Mouse (Mus musculus): Measurements from ENCODE around the gene Smim13.
A peak's percentile ranks its signal among the peaks of the same experiment; 100 is the strongest.
"Not testable (repeated sequence)": the region's sequence is repeated elsewhere in the genome, so short reads cannot be mapped to it uniquely, and the experiment has no call there.

Gene Smim13

GRCm38 (mm10) chr13:41249538-41250317 lies at the start of gene Smim13:
Gene Smim13, plus strand, starts transcription at chr13:41249844.
- peak; percentile 93 for DNase-seq (ENCODE audit: low spot score)

- DNase-seq (ENCODE audit: low spot score), result no peak
Observed at GRCm38 (mm10) chr13:41200861-41201260, 48.8 kb upstream of the Smim13 start.

- DNase-seq (ENCODE audit: low spot score), result no peak
Observed at GRCm38 (mm10) chr13:41203289-41203688, 46.4 kb upstream of the Smim13 start.

- no peak for DNase-seq (ENCODE audit: low spot score)
Observed at GRCm38 (mm10) chr13:41203691-41204090, 46.0 kb upstream of the Smim13 start.

GRCm38 (mm10) chr13:41205568-41205967 lies 44.1 kb upstream of the Smim13 start:
- DNase-seq (ENCODE audit: low spot score), result not testable (repeated sequence)

- DNase-seq (ENCODE audit: low spot score), result no peak
Observed at GRCm38 (mm10) chr13:41206241-41206640, 43.4 kb upstream of the Smim13 start.

GRCm38 (mm10) chr13:41211276-41211675 lies 38.4 kb upstream of the Smim13 start:
- no peak for DNase-seq (ENCODE audit: low spot score)

GRCm38 (mm10) chr13:41212558-41213322 lies 36.9 kb upstream of the Smim13 start:
- no peak for DNase-seq (ENCODE audit: low spot score)

- no peak for DNase-seq (ENCODE audit: low spot score)
Observed at GRCm38 (mm10) chr13:41215669-41216068, 34.0 kb upstream of the Smim13 start.

GRCm38 (mm10) chr13:41216236-41216635 lies 33.4 kb upstream of the Smim13 start:
- no peak for DNase-seq (ENCODE audit: low spot score)

GRCm38 (mm10) chr13:41219056-41219455 lies 30.6 kb upstream of the Smim13 start:
- DNase-seq (ENCODE audit: low spot score), result no peak

- DNase-seq (ENCODE audit: low spot score), result no peak
Observed at GRCm38 (mm10) chr13:41219687-41220303, 29.8 kb upstream of the Smim13 start.

GRCm38 (mm10) chr13:41220304-41220834 lies 29.3 kb upstream of the Smim13 start, which contains the start of gene Elovl2:
Gene Elovl2, minus strand, starts transcription at chr13:41220405.
- DNase-seq (ENCODE audit: low spot score), result peak; percentile 17

- DNase-seq (ENCODE audit: low spot score), result no peak
Observed at GRCm38 (mm10) chr13:41226513-41226912, 23.1 kb upstream of the Smim13 start.

- DNase-seq (ENCODE audit: low spot score), result no peak
Observed at GRCm38 (mm10) chr13:41228060-41228459, 21.6 kb upstream of the Smim13 start.

- no peak for DNase-seq (ENCODE audit: low spot score)
Observed at GRCm38 (mm10) chr13:41230256-41230655, 19.4 kb upstream of the Smim13 start.

GRCm38 (mm10) chr13:41231389-41231983 lies 18.2 kb upstream of the Smim13 start:
- DNase-seq (ENCODE audit: low spot score), result no peak

- DNase-seq (ENCODE audit: low spot score), result no peak
Observed at GRCm38 (mm10) chr13:41232209-41232608, 17.4 kb upstream of the Smim13 start.

- DNase-seq (ENCODE audit: low spot score), result no peak
Observed at GRCm38 (mm10) chr13:41233241-41233640, 16.4 kb upstream of the Smim13 start.

- no peak for DNase-seq (ENCODE audit: low spot score)
Observed at GRCm38 (mm10) chr13:41235181-41235580, 14.5 kb upstream of the Smim13 start.

GRCm38 (mm10) chr13:41235845-41236741 lies 13.6 kb upstream of the Smim13 start:
- no peak for DNase-seq (ENCODE audit: low spot score)

Measured in c-Kit-positive CD71-positive TER-119-positive erythroid progenitor cells, embryonic 14.5 days (primary cell).